Mouse (Mus musculus): Measurements from ENCODE around the gene Tmem19. TPM values are rescaled to one million over a fixed set of nuclear protein-coding genes. Genes with fewer than 3 reads are reported as not detected.
"Not testable (repeated sequence)": the region's sequence is repeated elsewhere in the genome, so short reads cannot be mapped to it uniquely, and the experiment has no call there.

Tmem19 gene
- polyA plus RNA-seq, 1 experiment, result 27.1 TPM

GRCm38 (mm10) chr10:115328514-115328913 is 33.8 kb downstream of the Tmem19 start:
- no peaks in the 10 kb centered on the region for H3K27me3 ChIP-seq (ENCODE audit: control insufficient read depth, insufficient read depth, low read length)
- H3K4me1 ChIP-seq (ENCODE audit: control insufficient read depth, insufficient read depth, low read length), result no peaks in the 10 kb centered on the region
- no peak overlapping the region for H3K27ac ChIP-seq (ENCODE audit: insufficient read depth, low read length)
- DNase-seq, result no peak
- 74% methylated on average over 6 of the region's 6 CpGs for WGBS
- TF ChIP-seq CTCF (IDR thresholded peaks at IDR 0.05; ENCODE audit: borderline replicate concordance, insufficient read depth, low read depth, low read length), result no peak
- TF ChIP-seq POLR2A (IDR thresholded peaks at IDR 0.05; ENCODE audit: borderline replicate concordance, insufficient read depth, low read length), result no peak
- no peak overlapping the region for H3K4me3 ChIP-seq (replicated peaks; ENCODE audit: insufficient read depth, low read depth, low read length)

GRCm38 (mm10) chr10:115323295-115323694 is 39.0 kb downstream of the Tmem19 start:
- 9% methylated on average over 6 of the region's 6 CpGs for WGBS
- no peak overlapping the region for H3K4me3 ChIP-seq (replicated peaks; ENCODE audit: insufficient read depth, low read depth, low read length)
- no peaks in the 10 kb centered on the region for H3K4me1 ChIP-seq (ENCODE audit: control insufficient read depth, insufficient read depth, low read length)
- TF ChIP-seq CTCF (IDR thresholded peaks at IDR 0.05; ENCODE audit: borderline replicate concordance, insufficient read depth, low read depth, low read length) (peak; percentile 77; the same call in 1 of the 2 replicates), POLR2A (IDR thresholded peaks at IDR 0.05; ENCODE audit: borderline replicate concordance, insufficient read depth, low read length) (no peak)
- no peak overlapping the region for H3K27ac ChIP-seq (ENCODE audit: insufficient read depth, low read length)
- no peaks in the 10 kb centered on the region for H3K27me3 ChIP-seq (ENCODE audit: control insufficient read depth, insufficient read depth, low read length)
- DNase-seq, result peak; percentile 70 to 74

- Histone ChIP-seq H3K27ac (ENCODE audit: insufficient read depth, low read length) (no peak overlapping the region), H3K27me3 (ENCODE audit: control insufficient read depth, insufficient read depth, low read length) (no peaks in the 10 kb centered on the region), H3K4me3 (replicated peaks; ENCODE audit: insufficient read depth, low read depth, low read length) (no peak overlapping the region), H3K4me1 (ENCODE audit: control insufficient read depth, insufficient read depth, low read length) (peaks cover 2% of the 10 kb centered on the region; the same call in 1 of the 2 replicates)
- TF ChIP-seq POLR2A (IDR thresholded peaks at IDR 0.05; ENCODE audit: borderline replicate concordance, insufficient read depth, low read length) (no peak), CTCF (IDR thresholded peaks at IDR 0.05; ENCODE audit: borderline replicate concordance, insufficient read depth, low read depth, low read length) (no peak)
- DNase-seq, result no peak
- WGBS, result 87% methylated on average over 5 of the region's 5 CpGs
These were observed 40.8 kb downstream of the Tmem19 start for GRCm38 (mm10) chr10:115321317-115322035.

GRCm38 (mm10) chr10:115318388-115318787 is 43.9 kb downstream of the Tmem19 start:
- not testable (repeated sequence) for H3K4me1 ChIP-seq (ENCODE audit: control insufficient read depth, insufficient read depth, low read length); H3K4me3 ChIP-seq (replicated peaks; ENCODE audit: insufficient read depth, low read depth, low read length); H3K27ac ChIP-seq (ENCODE audit: insufficient read depth, low read length); DNase-seq; H3K27me3 ChIP-seq (ENCODE audit: control insufficient read depth, insufficient read depth, low read length)
- 63% methylated on average over 3 of the region's 3 CpGs for WGBS

GRCm38 (mm10) chr10:115316313-115316712 is 46.0 kb downstream of the Tmem19 start:
- TF ChIP-seq CTCF (IDR thresholded peaks at IDR 0.05; ENCODE audit: borderline replicate concordance, insufficient read depth, low read depth, low read length) (no peak), POLR2A (IDR thresholded peaks at IDR 0.05; ENCODE audit: borderline replicate concordance, insufficient read depth, low read length) (no peak)
- H3K4me3 ChIP-seq (replicated peaks; ENCODE audit: insufficient read depth, low read depth, low read length), result peak overlapping the region; percentile 65
- H3K27ac ChIP-seq (ENCODE audit: insufficient read depth, low read length), result no peak overlapping the region
- no peaks in the 10 kb centered on the region for H3K27me3 ChIP-seq (ENCODE audit: control insufficient read depth, insufficient read depth, low read length)
- peaks cover 22% of the 10 kb centered on the region for H3K4me1 ChIP-seq (ENCODE audit: control insufficient read depth, insufficient read depth, low read length)
- whole genome bisulfite sequencing, result 60% methylated on average over 11 of the region's 11 CpGs
- no peak for DNase-seq

GRCm38 (mm10) chr10:115315473-115316171 is 46.7 kb downstream of the Tmem19 start, which contains the start of gene Rab21:
Gene Rab21 (minus strand): TSS chr10:115315594.
- peaks cover 24% of the 10 kb centered on the region for H3K4me1 ChIP-seq (ENCODE audit: control insufficient read depth, insufficient read depth, low read length)
- H3K27ac ChIP-seq (ENCODE audit: insufficient read depth, low read length), result peak within 1 kb of the TSS; percentile 79
- peak within 1 kb of the TSS; percentile 65 for H3K4me3 ChIP-seq (replicated peaks; ENCODE audit: insufficient read depth, low read depth, low read length)
- DNase-seq, result peak; percentile 96 to 100
- TF ChIP-seq POLR2A (IDR thresholded peaks at IDR 0.05; ENCODE audit: borderline replicate concordance, insufficient read depth, low read length) (peak; percentile 99), CTCF (IDR thresholded peaks at IDR 0.05; ENCODE audit: borderline replicate concordance, insufficient read depth, low read depth, low read length) (no peak)
- WGBS, result under 1% methylated on average over 48 of the region's 48 CpGs
- H3K27me3 ChIP-seq (ENCODE audit: control insufficient read depth, insufficient read depth, low read length), result no peaks in the 10 kb centered on the region

GRCm38 (mm10) chr10:115314582-115315452 is 47.5 kb downstream of the Tmem19 start:
- Histone ChIP-seq H3K4me3 (replicated peaks; ENCODE audit: insufficient read depth, low read depth, low read length) (peak overlapping the region; percentile 65), H3K4me1 (ENCODE audit: control insufficient read depth, insufficient read depth, low read length) (peaks cover 24% of the 10 kb centered on the region), H3K27ac (ENCODE audit: insufficient read depth, low read length) (peak overlapping the region; percentile 79), H3K27me3 (ENCODE audit: control insufficient read depth, insufficient read depth, low read length) (no peaks in the 10 kb centered on the region)
- no peak for DNase-seq
- TF ChIP-seq CTCF (IDR thresholded peaks at IDR 0.05; ENCODE audit: borderline replicate concordance, insufficient read depth, low read depth, low read length) (no peak), POLR2A (IDR thresholded peaks at IDR 0.05; ENCODE audit: borderline replicate concordance, insufficient read depth, low read length) (no peak)
- WGBS, result under 1% methylated on average over 71 of the region's 73 CpGs

Data from cerebellum, adult 2 months (tissue).